Mouse (Mus musculus) liver, embryonic 12.5 days (tissue): Measurements from ENCODE around the gene Gpt2. TPM values are rescaled to one million over a fixed set of nuclear protein-coding genes. Genes with fewer than 3 reads are reported as not detected.

Source experiments
- ATAC-seq: fragments of 200-750 bp; cut with Nextera tagmentation; 2 replicates; pipeline ENCODE4 v1.8.0; 2017; ENCODE audit warnings: moderate number of reproducible peaks, mild to moderate bottlenecking, moderate library complexity
- H3K27ac ChIP-seq: fragments of 300-500 bp; sonication (generic); 2 replicates; pipeline ENCODE4 v1.5.1; 2016; ENCODE audit warnings: mild to moderate bottlenecking
- H3K27me3 ChIP-seq: fragments of 300-500 bp; sonication (generic); replicated peaks from 2 replicates; pipeline ENCODE4 v1.6.1; 2016; ENCODE audit warnings: mild to moderate bottlenecking, moderate library complexity
- H3K36me3 ChIP-seq: fragments of 300-500 bp; sonication (generic); 2 replicates; pipeline ENCODE4 v1.6.1; 2016; ENCODE audit warnings: mild to moderate bottlenecking, moderate library complexity
- H3K4me1 ChIP-seq: fragments of 300-500 bp; sonication (generic); 2 replicates; pipeline ENCODE4 v1.6.1; 2016
- H3K4me2 ChIP-seq: fragments of 300-500 bp; sonication (generic); 2 replicates; pipeline ENCODE4 v1.6.1; 2016; ENCODE audit warnings: mild to moderate bottlenecking, moderate library complexity
- H3K4me3 ChIP-seq: fragments of 300-500 bp; sonication (generic); 2 replicates; pipeline ENCODE4 v1.5.1; 2016; ENCODE audit warnings: mild to moderate bottlenecking, moderate library complexity
- H3K9ac ChIP-seq: fragments of 300-500 bp; sonication (generic); 2 replicates; pipeline ENCODE4 v1.6.1; 2016; ENCODE audit warnings: mild to moderate bottlenecking, moderate library complexity
- H3K9me3 ChIP-seq: fragments of 300-500 bp; sonication (generic); replicated peaks from 2 replicates; pipeline ENCODE4 v1.6.1; 2016; ENCODE audit warnings: mild to moderate bottlenecking, moderate library complexity
- WGBS: fragments of 180-500 bp; shearing (Covaris S2); methylation state at CpG from one replicate; pipeline ENCODE4 v1.1.7; 2016; ENCODE audit not compliant: insufficient replicate concordance; 5-methylcytosine and 5-hydroxymethylcytosine counted together
- polyA plus RNA-seq: library from polyadenylated mRNA; unstranded; fragments of >200 nt; fragmentation: Nextera tagmentation; extraction: Ambion mirVana; gene quantifications from 2 replicates; pipeline ENCODE4 v1.2.1, GENCODE M21; 2016

The Gpt2 gene
- polyA plus RNA-seq, 1 experiment from 2014 or later, result 18.5 TPM

GRCm38 (mm10) chr8:85563336-85563735 is 71.0 kb downstream of the Gpt2 start:
- no peak for ATAC-seq
- H3K4me3 ChIP-seq, result no peak overlapping the region
- H3K9ac ChIP-seq, result no peak overlapping the region
- 79% methylated on average over 8 of the region's 8 CpGs for WGBS
- H3K27me3 ChIP-seq, result no peaks in the 10 kb centered on the region
- peaks cover 24% of the 10 kb centered on the region; the same call in 1 of the 2 replicates for H3K4me1 ChIP-seq
- no peaks in the 10 kb centered on the region for H3K9me3 ChIP-seq
- no peak overlapping the region for H3K4me2 ChIP-seq
- no peaks in the 10 kb centered on the region for H3K36me3 ChIP-seq
- no peak overlapping the region for H3K27ac ChIP-seq

- no peak for ATAC-seq
- Histone ChIP-seq H3K9ac (no peak overlapping the region), H3K9me3 (no peaks in the 10 kb centered on the region), H3K4me2 (no peak overlapping the region), H3K27me3 (no peaks in the 10 kb centered on the region), H3K4me1 (peaks cover 19% of the 10 kb centered on the region; the same call in 1 of the 2 replicates), H3K27ac (no peak overlapping the region), H3K4me3 (no peak overlapping the region), H3K36me3 (no peaks in the 10 kb centered on the region)
- WGBS, result 47% methylated on average over 3 of the region's 3 CpGs
Observed at GRCm38 (mm10) chr8:85565186-85565585, 72.8 kb downstream of the Gpt2 start.

DNA sequence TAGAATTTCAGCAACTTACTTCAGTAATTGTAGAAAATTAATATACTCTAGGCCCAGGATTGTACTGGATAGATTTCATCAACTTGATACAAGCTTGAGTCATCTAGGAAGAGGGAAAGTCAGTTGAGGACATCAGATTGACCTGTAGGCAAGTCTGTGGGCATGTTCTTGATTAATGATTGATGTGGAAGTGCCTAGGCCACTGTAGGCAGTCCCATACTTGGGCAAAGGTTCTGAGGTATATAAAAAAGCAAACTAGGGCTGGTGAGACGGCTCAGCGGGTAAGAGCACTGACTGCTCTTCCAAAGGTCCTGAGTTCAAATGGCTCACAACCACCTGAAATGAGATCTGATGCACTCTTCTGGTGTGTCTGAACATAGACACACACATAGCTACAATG is 75.4 kb downstream of the Gpt2 start:
- peaks cover 18% of the 10 kb centered on the region; the same call in 1 of the 2 replicates for H3K4me1 ChIP-seq
- no peaks in the 10 kb centered on the region for H3K9me3 ChIP-seq
- no peak overlapping the region for H3K4me3 ChIP-seq
- no peak overlapping the region for H3K9ac ChIP-seq
- no peak for ATAC-seq
- H3K4me2 ChIP-seq, result no peak overlapping the region
- 78% methylated on average over 2 of the region's 2 CpGs for WGBS
- H3K36me3 ChIP-seq, result no peaks in the 10 kb centered on the region
- H3K27me3 ChIP-seq, result no peaks in the 10 kb centered on the region
- H3K27ac ChIP-seq, result no peak overlapping the region

DNA sequence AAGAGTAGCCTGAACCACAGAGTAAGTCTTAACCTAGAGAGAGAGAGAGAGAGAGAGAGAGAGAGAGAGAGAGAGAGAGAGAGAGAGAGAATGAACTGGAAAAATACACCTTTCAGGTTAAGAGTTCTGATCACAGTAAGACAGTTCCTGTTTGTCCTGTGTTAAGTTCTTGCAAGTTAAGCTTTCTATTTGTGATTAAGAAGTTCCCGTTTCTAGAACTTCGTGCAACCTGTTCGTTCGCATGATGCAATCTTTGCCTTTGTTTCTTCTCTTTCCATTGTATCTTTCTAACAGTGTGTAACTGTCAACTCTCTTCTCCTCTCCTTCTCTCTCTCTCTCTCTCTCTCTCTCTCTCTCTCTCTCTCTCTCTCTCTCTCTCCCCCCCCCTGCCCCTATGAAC is 78.1 kb downstream of the Gpt2 start:
- H3K4me2 ChIP-seq, result no peak overlapping the region
- no peak for ATAC-seq
- no peak overlapping the region for H3K27ac ChIP-seq
- no peak overlapping the region for H3K9ac ChIP-seq
- H3K4me1 ChIP-seq, result peaks cover 8% of the 10 kb centered on the region; the same call in 1 of the 2 replicates
- no peaks in the 10 kb centered on the region for H3K36me3 ChIP-seq
- H3K4me3 ChIP-seq, result no peak overlapping the region
- WGBS, result 44% methylated on average over 4 of the region's 4 CpGs
- H3K9me3 ChIP-seq, result no peaks in the 10 kb centered on the region
- H3K27me3 ChIP-seq, result no peaks in the 10 kb centered on the region

- no peak for ATAC-seq
- H3K9ac ChIP-seq, result no peak overlapping the region
- H3K4me2 ChIP-seq, result no peak overlapping the region
- H3K36me3 ChIP-seq, result no peaks in the 10 kb centered on the region
- H3K4me3 ChIP-seq, result no peak overlapping the region
- H3K4me1 ChIP-seq, result no peaks in the 10 kb centered on the region
- H3K27ac ChIP-seq, result no peak overlapping the region
- no peaks in the 10 kb centered on the region for H3K27me3 ChIP-seq
- 65% methylated on average over 2 of the region's 2 CpGs for WGBS
- no peaks in the 10 kb centered on the region for H3K9me3 ChIP-seq
Observed at GRCm38 (mm10) chr8:85573972-85574496, 81.7 kb downstream of the Gpt2 start.

Other genes with a start within 250 kb of the Gpt2 start
- gene Orc6, start 192.9 kb upstream of the Gpt2 start, polyA plus RNA-seq, result 111 and 117 TPM in 2 replicates
- 129 and 133 TPM in 2 replicates for gene Vps35, start 192.8 kb upstream of the Gpt2 start, polyA plus RNA-seq
- 40.7 and 42.5 TPM in 2 replicates for gene Mylk3, start 106.2 kb upstream of the Gpt2 start, polyA plus RNA-seq
- 23.8 and 25.3 TPM in 2 replicates for gene 4921524J17Rik, start 59.7 kb upstream of the Gpt2 start, polyA plus RNA-seq
- 124 TPM in 2 replicates for gene Dnaja2, start 62.8 kb downstream of the Gpt2 start, polyA plus RNA-seq
- 2.6 and 3.0 TPM in 2 replicates for gene Neto2, start 208.3 kb downstream of the Gpt2 start, polyA plus RNA-seq